Mouse (Mus musculus): ENCODE results near the gene Zfp764. TPM values are rescaled to one million over a fixed set of nuclear protein-coding genes. Genes with fewer than 3 reads are reported as not detected.
"Not testable (repeated sequence)": the region's sequence is repeated elsewhere in the genome, so short reads cannot be mapped to it uniquely, and the experiment has no call there.

Gene Zfp764
- total RNA-seq (2021): 1 to 10 TPM; 5.4 to 5.6 TPM

- intact Hi-C loops (cut with DNase I): not testable (repeated sequence)
- DNase-seq (ENCODE audit: low spot score in 2 of 2): peak; percentile 76 to 83
These were observed at the start of gene Zfp764 for GRCm38 (mm10) chr7:127406002-127406987. Zfp764 (minus strand) TSS chr7:127406822.

GRCm38 (mm10) chr7:127454905-127455304 is 48.3 kb upstream of the Zfp764 start:
- intact Hi-C loops (cut with DNase I): no loop called here
- no peak for DNase-seq (ENCODE audit: low spot score in 2 of 2)

- DNase-seq (ENCODE audit: low spot score in 2 of 2): no peak
- intact Hi-C loops (cut with DNase I): no loop called here
These were observed 46.4 kb upstream of the Zfp764 start for GRCm38 (mm10) chr7:127453056-127453455.

DNA sequence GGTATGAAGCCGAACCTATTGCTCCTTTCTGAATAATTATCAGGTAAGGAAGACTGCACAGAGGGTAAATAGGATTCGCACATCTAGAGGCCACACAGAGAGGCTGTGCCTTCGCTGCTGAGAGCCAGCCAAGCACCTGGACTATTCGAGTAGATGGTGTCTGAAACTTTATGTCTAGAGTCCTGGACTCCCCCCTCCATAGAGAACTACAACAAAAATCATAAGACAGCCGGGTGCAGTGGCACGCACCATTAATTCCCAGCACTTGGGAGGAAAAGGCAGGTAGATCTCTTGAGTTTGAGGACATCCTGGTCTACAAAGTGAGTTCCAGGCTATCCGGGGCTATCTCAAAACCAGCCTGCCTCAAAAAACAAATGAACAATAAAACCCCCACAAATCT is 43.3 kb upstream of the Zfp764 start:
- no peak for DNase-seq (ENCODE audit: low spot score in 2 of 2)
- intact Hi-C loops (cut with DNase I): no loop called here

DNA sequence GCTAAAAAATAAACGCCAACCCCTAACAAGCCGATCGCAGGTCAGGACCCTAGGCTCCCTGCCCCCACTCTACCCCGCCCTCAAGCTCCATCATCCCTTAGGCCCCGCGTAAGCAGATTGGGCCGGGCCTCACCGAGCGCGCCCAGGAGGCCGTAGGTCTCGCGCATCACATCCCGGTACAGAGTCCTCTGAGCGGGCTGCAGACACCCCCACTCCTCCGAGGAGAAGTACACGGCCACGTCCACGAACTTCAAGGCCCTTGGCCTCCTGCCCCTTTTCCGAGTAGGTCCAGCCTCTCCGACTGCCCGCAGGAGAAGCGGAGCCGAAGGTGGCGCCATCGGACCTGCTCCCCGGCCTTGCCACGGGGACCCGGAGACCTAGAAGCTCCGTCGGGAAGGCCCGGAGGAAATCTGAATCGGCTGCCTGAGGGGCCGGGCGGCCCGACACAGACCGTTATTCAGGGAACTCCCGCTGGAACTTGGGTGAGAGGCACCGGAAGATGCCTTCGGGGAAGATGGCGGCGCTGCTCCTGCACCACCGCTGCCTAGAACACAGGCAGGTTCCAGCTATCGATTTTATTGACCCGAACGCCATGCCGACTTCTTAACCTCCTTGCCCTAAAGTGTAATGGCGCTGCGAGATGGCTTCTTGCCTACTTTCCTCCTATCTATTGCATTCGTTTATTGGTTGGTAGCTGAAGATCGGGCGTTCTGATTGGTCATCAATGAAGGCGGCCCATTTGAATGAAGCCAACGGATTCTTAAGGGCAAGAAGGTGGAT is 42.1 kb upstream of the Zfp764 start, which contains the start of gene Zfp689:
Gene Zfp689 (minus strand): TSS at position 638 of the 780 bp plus-strand sequence.
- intact Hi-C loops (cut with DNase I): no loop called here
- DNase-seq (ENCODE audit: low spot score in 2 of 2): peak; percentile 86 to 92

GRCm38 (mm10) chr7:127443976-127444375 is 37.4 kb upstream of the Zfp764 start:
- intact Hi-C loops (cut with DNase I): no loop called here
- DNase-seq (ENCODE audit: low spot score in 2 of 2): no peak

- DNase-seq (ENCODE audit: low spot score in 2 of 2): no peak
- intact Hi-C loops (cut with DNase I): no loop called here
These were observed 31.1 kb upstream of the Zfp764 start for GRCm38 (mm10) chr7:127437724-127438123.

GRCm38 (mm10) chr7:127435206-127435605 is 28.6 kb upstream of the Zfp764 start:
- intact Hi-C loops (cut with DNase I): no loop called here
- DNase-seq (ENCODE audit: low spot score in 2 of 2): no peak

GRCm38 (mm10) chr7:127426354-127426753 is 19.7 kb upstream of the Zfp764 start:
- intact Hi-C loops (cut with DNase I): no loop called here
- no peak for DNase-seq (ENCODE audit: low spot score in 2 of 2)

DNA sequence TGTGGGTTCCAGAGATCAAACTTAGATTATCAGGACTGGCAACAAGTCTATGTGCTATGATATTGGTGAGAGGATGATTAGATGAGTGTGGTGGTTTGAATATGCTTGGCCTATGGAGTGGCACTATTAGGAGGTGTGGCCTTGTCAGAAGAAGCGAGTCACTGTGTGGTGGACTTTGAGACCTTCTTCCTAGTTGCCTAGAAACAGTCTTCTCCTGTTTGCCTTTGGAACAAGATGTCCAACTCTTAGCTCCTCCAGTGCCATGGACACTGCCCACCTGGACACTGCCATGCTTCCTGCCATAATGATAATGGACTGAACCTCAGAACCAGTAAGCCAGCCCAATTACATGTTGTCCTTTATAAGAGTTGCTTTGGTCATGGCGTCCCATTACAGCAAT is 19.3 kb upstream of the Zfp764 start:
- intact Hi-C loops (cut with DNase I): no loop called here
- no peak for DNase-seq (ENCODE audit: low spot score in 2 of 2)

GRCm38 (mm10) chr7:127425291-127425690 is 18.7 kb upstream of the Zfp764 start:
- no peak for DNase-seq (ENCODE audit: low spot score in 2 of 2)
- intact Hi-C loops (cut with DNase I): no loop called here

- DNase-seq (ENCODE audit: low spot score in 2 of 2): peak; percentile 38 to 48
- intact Hi-C loops (cut with DNase I): no loop called here
These were observed 15.6 kb upstream of the Zfp764 start for GRCm38 (mm10) chr7:127422247-127422646.

DNA sequence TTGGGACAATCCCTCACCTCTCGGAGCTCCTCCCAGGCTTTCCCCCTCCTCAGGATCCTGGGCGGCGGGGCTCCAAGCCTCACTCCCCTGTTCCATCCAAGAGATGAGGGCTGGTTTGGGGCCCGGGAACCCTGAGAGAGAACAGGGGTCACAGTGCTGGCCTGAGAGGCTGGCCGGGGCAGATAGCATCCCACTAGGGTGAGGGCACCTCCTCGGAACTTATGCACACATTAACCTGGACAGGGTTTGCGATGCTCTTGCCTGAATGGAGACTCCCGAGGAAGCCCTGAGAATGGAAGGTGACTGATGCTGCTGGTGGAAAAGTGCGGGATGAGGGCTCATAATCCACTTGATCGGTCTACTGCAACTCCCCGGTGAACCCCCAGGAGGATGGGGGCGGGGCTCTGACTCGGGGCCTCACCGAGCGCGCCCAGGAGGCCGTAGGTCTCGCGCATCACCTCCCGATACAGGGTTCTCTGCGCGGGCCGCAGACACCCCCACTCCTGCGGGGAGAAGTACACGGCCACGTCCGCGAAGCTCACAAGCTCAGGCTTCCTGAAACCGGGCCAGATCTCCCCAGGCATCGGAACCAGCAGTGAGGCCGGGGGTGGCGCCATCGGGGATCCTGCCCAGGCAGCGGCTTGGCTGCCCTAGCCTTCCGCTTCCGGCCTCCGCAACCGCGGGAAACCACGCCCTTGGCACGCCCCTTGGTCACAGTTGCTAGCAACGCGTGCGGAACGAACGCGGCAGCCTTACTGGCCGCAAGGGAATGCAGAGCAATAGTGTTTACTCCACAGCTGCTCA is 15.0 kb upstream of the Zfp764 start, which contains the start of gene Zfp688:
Gene Zfp688 (minus strand): TSS at position 681 of the 804 bp plus-strand sequence.
- intact Hi-C loops (cut with DNase I): no loop called here

GRCm38 (mm10) chr7:127411418-127411817 is 4.8 kb upstream of the Zfp764 start:
- no peak for DNase-seq (ENCODE audit: low spot score in 2 of 2)
- intact Hi-C loops (cut with DNase I): no loop called here

More for the DNA sequence above, 15.0 kb upstream of the Zfp764 start, which contains the start of gene Zfp688:
- peak; percentile 92 to 93 for DNase-seq (ENCODE audit: low spot score in 2 of 2)

- intact Hi-C loops (cut with DNase I); DNase-seq (ENCODE audit: low spot score in 2 of 2): not testable (repeated sequence)
These were observed 2.5 kb downstream of the Zfp764 start for GRCm38 (mm10) chr7:127404101-127404500.

GRCm38 (mm10) chr7:127402980-127403379 is 3.6 kb downstream of the Zfp764 start:
- DNase-seq (ENCODE audit: low spot score in 2 of 2): no peak
- intact Hi-C loops (cut with DNase I): no loop called here

GRCm38 (mm10) chr7:127400355-127400754 is 6.3 kb downstream of the Zfp764 start:
- intact Hi-C loops (cut with DNase I): no loop called here
- DNase-seq (ENCODE audit: low spot score in 2 of 2): no peak

DNA sequence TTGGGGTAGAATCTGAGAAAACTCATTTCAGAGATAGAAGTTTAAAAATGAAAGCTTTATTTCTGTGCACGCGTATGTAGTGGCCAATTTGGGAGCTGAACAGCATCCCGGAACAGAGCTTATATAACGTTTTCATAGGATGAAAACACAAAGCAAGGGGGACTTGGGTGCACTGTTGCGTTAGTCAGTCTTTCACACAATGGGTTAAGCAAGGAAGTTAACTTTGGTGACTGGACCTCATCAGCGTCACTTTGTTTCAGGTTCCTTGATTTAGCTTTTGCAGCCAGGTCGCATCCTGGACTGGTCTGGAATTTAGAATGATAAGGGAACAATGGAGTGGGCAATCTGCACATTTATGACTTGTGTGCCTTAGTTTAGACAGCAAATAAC is 12.7 kb downstream of the Zfp764 start:
- intact Hi-C loops (cut with DNase I): no loop called here
- DNase-seq (ENCODE audit: low spot score in 2 of 2): no peak

GRCm38 (mm10) chr7:127393157-127393943 is 13.3 kb downstream of the Zfp764 start, which contains the start of gene E430018J23Rik:
E430018J23Rik (minus strand) TSS chr7:127393629.
- intact Hi-C loops (cut with DNase I): no loop called here
- DNase-seq (ENCODE audit: low spot score in 2 of 2): peak; percentile 88 to 95
